ENCODE assay signal across 21 mouse cellular contexts in genomic region chr15:30645688-30646087, GRCm38 (mm10).
A peak's percentile ranks its signal among the peaks of the same experiment; 100 is the strongest.
DNase-seq lines count a peak whose midpoint lies in the region; ATAC-seq lines count a peak whose summit lies in the region.
"Had no signal": no experiment of that assay in that cellular context is flagged by ENCODE, and none has a peak within 500 bp of the region (broad histone marks: within the 10 kb centered on the region; RNA-seq: fewer than 3 reads in every experiment).

No protein-coding gene starts in this region.

- peak; percentile 16 for DNase-seq in hindbrain, embryonic 11.5 days (ENCODE audit: low spot score)
- DNase-seq in midbrain, embryonic 11.5 days (ENCODE audit: low spot score, missing footprints), result peak; percentile 83
- no peak for DNase-seq in midbrain, embryonic 10.5 days (ENCODE audit: low spot score)
- DNase-seq in ES-CJ7 (ENCODE audit: low read depth, low spot score), result peak; percentile 60
- peak; percentile 8 for DNase-seq in naive thymus-derived CD4-positive, alpha-beta T cell, adult 2 months (ENCODE audit: low read depth)
- no peak for DNase-seq in thymus, postnatal 4 days
- DNase-seq: adrenal gland, adult 2 months; adrenal gland, postnatal 25 days; cerebellum, adult 18-20 months; gastrocnemius, adult 2 months; gastrocnemius, postnatal 25 days; heart, postnatal 10 days; heart, postnatal 4 days had no signal

- no peak overlapping the region for H3K9ac ChIP-seq in hindbrain, embryonic 11.5 days (ENCODE audit: low read depth, low read length)
- no peak overlapping the region for H3K9ac ChIP-seq in hindbrain, embryonic 16.5 days (ENCODE audit: low read depth, low read length)
- no peak overlapping the region for H3K9ac ChIP-seq in midbrain, embryonic 11.5 days (ENCODE audit: low read length)

- 19% methylated on average over 1 of the region's 1 CpGs for WGBS in hindbrain, embryonic 11.5 days
- WGBS in hindbrain, embryonic 16.5 days, result 27% methylated on average over 1 of the region's 1 CpGs
- 4% methylated on average over 1 of the region's 1 CpGs for WGBS in midbrain, embryonic 11.5 days
- 9% methylated on average over 1 of the region's 1 CpGs for WGBS in midbrain, embryonic 10.5 days

- H3K36me3 ChIP-seq in hindbrain, embryonic 11.5 days (ENCODE audit: control insufficient read depth, insufficient read depth, low read length), result no peaks in the 10 kb centered on the region
- H3K36me3 ChIP-seq in hindbrain, embryonic 16.5 days (ENCODE audit: control insufficient read depth, insufficient read depth, low read length), result no peaks in the 10 kb centered on the region
- H3K36me3 ChIP-seq in midbrain, embryonic 11.5 days (ENCODE audit: control insufficient read depth, insufficient read depth, low read length), result no peaks in the 10 kb centered on the region
- H3K36me3 ChIP-seq in midbrain, embryonic 10.5 days, result no peaks in the 10 kb centered on the region
- H3K36me3 ChIP-seq: embryonic facial prominence, embryonic 15.5 days; forebrain, embryonic 10.5 days; G1E had no signal

- no peaks in the 10 kb centered on the region for H3K9me3 ChIP-seq in hindbrain, embryonic 11.5 days (ENCODE audit: control insufficient read depth, low read length)
- no peaks in the 10 kb centered on the region for H3K9me3 ChIP-seq in hindbrain, embryonic 16.5 days (ENCODE audit: control insufficient read depth, low read length)
- H3K9me3 ChIP-seq in midbrain, embryonic 11.5 days (ENCODE audit: control insufficient read depth, low read length), result no peaks in the 10 kb centered on the region
- H3K9me3 ChIP-seq in midbrain, embryonic 10.5 days (replicated peaks), result no peaks in the 10 kb centered on the region
- H3K9me3 ChIP-seq: embryonic facial prominence, embryonic 15.5 days; forebrain, embryonic 10.5 days had no signal

- 0 out of 2 replicates have a peak, but pooled peaks cover 3% of the 10 kb centered on the region for H3K4me1 ChIP-seq in hindbrain, embryonic 11.5 days (replicated peaks; ENCODE audit: control insufficient read depth, insufficient read depth, low read length)
- peaks cover 18% of the 10 kb centered on the region for H3K4me1 ChIP-seq in hindbrain, embryonic 16.5 days (ENCODE audit: control insufficient read depth, insufficient read depth, low read depth, low read length)
- H3K4me1 ChIP-seq in midbrain, embryonic 11.5 days (ENCODE audit: control insufficient read depth, insufficient read depth, low read length), result peaks cover 8% of the 10 kb centered on the region
- H3K4me1 ChIP-seq in midbrain, embryonic 10.5 days, result peaks cover 25% of the 10 kb centered on the region

- no peak overlapping the region for H3K27ac ChIP-seq in hindbrain, embryonic 11.5 days (ENCODE audit: low read depth, low read length)
- H3K27ac ChIP-seq in hindbrain, embryonic 16.5 days (ENCODE audit: low read depth, low read length), result no peak overlapping the region
- no peak overlapping the region for H3K27ac ChIP-seq in midbrain, embryonic 11.5 days (ENCODE audit: low read depth, low read length)
- H3K27ac ChIP-seq in midbrain, embryonic 10.5 days (replicated peaks), result no peak overlapping the region
- H3K27ac ChIP-seq: embryonic facial prominence, embryonic 15.5 days; gastrocnemius, adult 2 months; hindbrain, embryonic 14.5 days had no signal

- H3K27me3 ChIP-seq in hindbrain, embryonic 11.5 days (ENCODE audit: control insufficient read depth, insufficient read depth, low read length), result peaks cover 5% of the 10 kb centered on the region; the same call in 1 of the 2 replicates
- no peaks in the 10 kb centered on the region for H3K27me3 ChIP-seq in hindbrain, embryonic 16.5 days (replicated peaks; ENCODE audit: control insufficient read depth, insufficient read depth, low read length)
- peaks cover 9% of the 10 kb centered on the region for H3K27me3 ChIP-seq in midbrain, embryonic 11.5 days (ENCODE audit: control insufficient read depth, insufficient read depth, low read length)
- H3K27me3 ChIP-seq in midbrain, embryonic 10.5 days (ENCODE audit: low read depth, poor library complexity, severe bottlenecking), result peaks cover 39% of the 10 kb centered on the region
- H3K27me3 ChIP-seq: CH12.LX had no signal

- no peak for ATAC-seq in hindbrain, embryonic 11.5 days (ENCODE audit: low FRiP score)
- ATAC-seq in hindbrain, embryonic 16.5 days, result no peak
- no peak for ATAC-seq in midbrain, embryonic 11.5 days (ENCODE audit: low FRiP score)
- ATAC-seq: inflammation-experienced regulatory T-cells, adult 6 months had no signal

- H3K4me2 ChIP-seq in hindbrain, embryonic 11.5 days (replicated peaks; ENCODE audit: low read depth, low read length), result no peak overlapping the region
- no peak overlapping the region; the same call in 1 of the 2 replicates for H3K4me2 ChIP-seq in hindbrain, embryonic 16.5 days (ENCODE audit: low read length)
- H3K4me2 ChIP-seq in midbrain, embryonic 11.5 days, result no peak overlapping the region

- H3K4me3 ChIP-seq in hindbrain, embryonic 11.5 days (ENCODE audit: low read depth, low read length), result no peak overlapping the region
- no peak overlapping the region for H3K4me3 ChIP-seq in hindbrain, embryonic 16.5 days (ENCODE audit: low read length)
- H3K4me3 ChIP-seq in midbrain, embryonic 11.5 days (ENCODE audit: low read depth, low read length), result no peak overlapping the region
- no peak overlapping the region for H3K4me3 ChIP-seq in midbrain, embryonic 10.5 days
- H3K4me3 ChIP-seq: erythroblast, embryonic 14.5 days; gastrocnemius, adult 2 months had no signal

Comparison
In these comparisons a context has a peak if more than half of its experiments do, and no peak if none do; other contexts are left out.
1. DNase-seq: peak in hindbrain, embryonic 11.5 days (single experiment), midbrain, embryonic 11.5 days (single experiment), ES-CJ7 (single experiment) and naive thymus-derived CD4-positive, alpha-beta T cell, adult 2 months (single experiment); none in midbrain, embryonic 10.5 days (single experiment) and thymus, postnatal 4 days (single experiment).